Comparison of ENCODE assay signal across 8 mouse cellular contexts in the genomic region with DNA sequence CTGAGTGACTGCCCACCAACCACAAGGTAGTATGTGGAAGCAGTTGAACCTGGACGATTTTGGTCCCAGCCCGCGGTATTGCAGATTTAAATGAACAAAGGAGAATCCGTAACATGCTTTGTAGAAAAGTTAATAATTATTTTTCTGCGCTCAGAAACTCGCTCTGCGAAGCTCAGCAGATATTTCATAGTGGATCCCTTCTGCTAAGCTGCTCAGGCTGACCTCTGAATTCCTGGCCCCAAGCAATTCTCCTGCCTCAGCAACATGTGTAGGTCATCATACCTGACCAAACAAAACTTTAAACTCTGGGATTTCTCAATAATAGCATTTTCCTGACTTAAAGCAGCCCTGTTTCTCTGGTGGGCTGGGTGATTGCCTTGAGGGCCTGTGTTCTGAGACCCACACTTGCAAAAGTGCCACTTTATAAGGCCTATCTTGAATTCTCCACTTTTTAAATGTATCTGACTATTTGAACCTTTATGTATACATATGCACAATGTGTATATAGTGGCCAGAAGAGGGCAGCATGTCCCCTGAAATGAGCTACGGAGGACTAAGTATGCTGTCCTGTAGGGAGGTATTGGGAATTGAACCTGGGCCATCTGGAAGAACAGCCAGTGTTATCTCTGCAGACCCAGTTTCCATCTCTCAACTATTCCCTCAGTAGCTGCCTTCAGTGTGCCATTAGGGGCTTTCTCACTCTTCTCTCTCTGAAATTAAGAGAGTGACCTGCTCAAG. TPM values are rescaled to one million over a fixed set of nuclear protein-coding genes. Genes with fewer than 3 reads are reported as not detected.
DNase-seq lines count a peak whose midpoint lies in the region; ATAC-seq and TF ChIP-seq lines count a peak whose summit lies in the region.

No protein-coding gene starts in this region.

- no peak overlapping the region for H3K9ac ChIP-seq in heart, postnatal 0 days (replicated peaks; ENCODE audit: low read depth, low read length)

- H3K4me1 ChIP-seq in heart, postnatal 0 days (ENCODE audit: control insufficient read depth, insufficient read depth) = no peaks in the 10 kb centered on the region

- WGBS in heart, postnatal 0 days = 87% methylated on average over 8 of the region's 8 CpGs

- no peak overlapping the region for H3K27ac ChIP-seq in heart, postnatal 0 days (ENCODE audit: low read depth)

- no peaks in the 10 kb centered on the region for H3K9me3 ChIP-seq in heart, postnatal 0 days (replicated peaks; ENCODE audit: control insufficient read depth, low read length)

- TF ChIP-seq CTCF in heart, postnatal 0 days (IDR thresholded peaks at IDR 0.05; ENCODE audit: low read depth) = peak; percentile 57

- H3K4me3 ChIP-seq in heart, postnatal 0 days (ENCODE audit: low read depth, low read length) = no peak overlapping the region

- ATAC-seq in heart, postnatal 0 days (ENCODE audit: insufficient read depth, low read depth) = peak; percentile 44; the same call in 1 of the 2 replicates
- ATAC-seq in frontal cortex, adult (ENCODE audit: low TSS enrichment) = no peak; the same call in 1 of the 2 replicates

- peaks cover 82% of the 10 kb centered on the region for H3K36me3 ChIP-seq in heart, postnatal 0 days (replicated peaks; ENCODE audit: control insufficient read depth, insufficient read depth, low read length)

- H3K4me2 ChIP-seq in heart, postnatal 0 days (ENCODE audit: low read depth, low read length) = no peak overlapping the region

- H3K27me3 ChIP-seq in heart, postnatal 0 days (ENCODE audit: control insufficient read depth, insufficient read depth, low read length) = no peaks in the 10 kb centered on the region

- no peak for TF ChIP-seq EP300 in heart, postnatal 0 days (IDR thresholded peaks at IDR 0.05; ENCODE audit: low read depth)

- DNase-seq in heart, postnatal 0 days (ENCODE audit: low spot score) = peak; percentile 53
- no peak for DNase-seq in heart, adult 11 months
- DNase-seq in 416B (ENCODE audit: low read depth) = peak; percentile 73
- peak; percentile 79 for DNase-seq in brain, adult 2 months (ENCODE audit: low read depth, low spot score)
- DNase-seq in kidney, adult 9 months = peak; percentile 48
- DNase-seq in retina, embryonic 14.5 days (ENCODE audit: low spot score) = peak; percentile 69
- no peak for DNase-seq in layer of hippocampus, postnatal 36 days

RNA-seq across cellular contexts. Expression of a gene that starts 13.4 kb away (rescaled TPM):
- total RNA-seq in heart, postnatal 0 days (2014; rRNA removed; ENCODE audit: low replicate concordance) = 10.3 and 16.6 TPM in 2 replicates
- 4.6 and 5.3 TPM in 2 replicates for polyA plus RNA-seq in heart, postnatal 0 days (2015; fragmentation: Nextera tagmentation; extraction: Ambion mirVana)
- 100 to 1,000 TPM; 126 to 127 TPM for total RNA-seq in layer of hippocampus, postnatal 36 days (2021)

RNA-seq across cellular contexts. Expression of a gene that starts 41.8 kb away (rescaled TPM):
- 68.4 and 75.6 TPM in 2 replicates for total RNA-seq in heart, postnatal 0 days (2014; rRNA removed; ENCODE audit: low replicate concordance)
- polyA plus RNA-seq in heart, postnatal 0 days (2015; fragmentation: Nextera tagmentation; extraction: Ambion mirVana) = 32.3 and 35.5 TPM in 2 replicates
- total RNA-seq in layer of hippocampus, postnatal 36 days (2021) = 100 to 1,000 TPM; 103 to 109 TPM

RNA-seq across cellular contexts. Expression of a gene that starts 44.3 kb away (rescaled TPM):
- total RNA-seq in heart, postnatal 0 days (2014; rRNA removed; ENCODE audit: low replicate concordance) = not detected in 2 replicates
- 0.34 and 0.47 TPM in 2 replicates for polyA plus RNA-seq in heart, postnatal 0 days (2015; fragmentation: Nextera tagmentation; extraction: Ambion mirVana)
- total RNA-seq in layer of hippocampus, postnatal 36 days (2021) = 1 to 10 TPM; 1.4 to 1.9 TPM

RNA-seq across cellular contexts. Expression of a gene that starts 44.4 kb away (rescaled TPM):
- 54.4 and 68.3 TPM in 2 replicates for total RNA-seq in heart, postnatal 0 days (2014; rRNA removed; ENCODE audit: low replicate concordance)
- polyA plus RNA-seq in heart, postnatal 0 days (2015; fragmentation: Nextera tagmentation; extraction: Ambion mirVana) = 84.7 and 85.0 TPM in 2 replicates
- 10 to 100 TPM; 56.9 to 62.8 TPM for total RNA-seq in layer of hippocampus, postnatal 36 days (2021)

RNA-seq across cellular contexts. Expression of a gene that starts 59.4 kb away (rescaled TPM):
- 0.23 and 0.39 TPM in 2 replicates for total RNA-seq in heart, postnatal 0 days (2014; rRNA removed; ENCODE audit: low replicate concordance)
- 0.37 TPM in 2 replicates for polyA plus RNA-seq in heart, postnatal 0 days (2015; fragmentation: Nextera tagmentation; extraction: Ambion mirVana)
- total RNA-seq in layer of hippocampus, postnatal 36 days (2021) = 1 to 10 TPM in 1 of 2 experiments, under 1 TPM in 1; 0.82 to 1.3 TPM

Comparison
In these comparisons a context has a peak if more than half of its experiments do, and no peak if none do; other contexts are left out.
1. DNase-seq: peak in heart, postnatal 0 days (single experiment), 416B (single experiment), brain, adult 2 months (single experiment), kidney, adult 9 months (single experiment) and retina, embryonic 14.5 days (single experiment); none in heart, adult 11 months (single experiment) and layer of hippocampus, postnatal 36 days (0 of 2).